In genomic region chr10:91167352-91167751, GRCm38 (mm10) we compare ENCODE assay signal across 8 mouse cellular contexts. TPM values are rescaled to one million over a fixed set of nuclear protein-coding genes. Genes with fewer than 3 reads are reported as not detected.
DNase-seq lines count a peak whose midpoint lies in the region; ATAC-seq and TF ChIP-seq lines count a peak whose summit lies in the region.

No protein-coding gene starts in this region.

- DNase-seq in lung, postnatal 0 days (ENCODE audit: low spot score), result peak; percentile 37
- DNase-seq in lung, adult 18-20 months, result no peak
- no peak for DNase-seq in MN1 (ENCODE audit: low spot score)
- no peak for DNase-seq in left cerebral cortex, adult 18-20 months (ENCODE audit: low spot score in 2 of 2)
- no peak for DNase-seq in gastrocnemius, postnatal 10 days

- no peaks in the 10 kb centered on the region for H3K9me3 ChIP-seq in lung, postnatal 0 days (ENCODE audit: low read length)
- H3K9me3 ChIP-seq in intestine, postnatal 0 days (ENCODE audit: control insufficient read depth), result no peaks in the 10 kb centered on the region
- H3K9me3 ChIP-seq in stomach, embryonic 15.5 days, result no peaks in the 10 kb centered on the region

- ATAC-seq in lung, postnatal 0 days, result no peak
- ATAC-seq in intestine, postnatal 0 days, result no peak
- ATAC-seq in stomach, embryonic 15.5 days (ENCODE audit: insufficient read depth, low FRiP score, low read depth), result no peak

- H3K4me3 ChIP-seq in lung, postnatal 0 days (ENCODE audit: low read depth, low read length), result no peak overlapping the region
- H3K4me3 ChIP-seq in embryonic fibroblast, embryonic 13.5 days (ENCODE audit: insufficient read depth, low read length), result no peak overlapping the region
- H3K4me3 ChIP-seq in intestine, postnatal 0 days (ENCODE audit: low read depth, low read length), result 0 out of 2 replicates have a peak overlapping the region, but pooled peaks have one; percentile 1
- H3K4me3 ChIP-seq in stomach, embryonic 15.5 days (replicated peaks), result peak overlapping the region; percentile 12; the same call in 1 of the 2 replicates

- no peak for TF ChIP-seq CTCF in lung, postnatal 0 days (IDR thresholded peaks at IDR 0.05)
- no peak for TF ChIP-seq CTCF in embryonic fibroblast, embryonic 13.5 days (IDR thresholded peaks at IDR 0.05; ENCODE audit: borderline replicate concordance, insufficient read depth, low read length)
- no peak for TF ChIP-seq CTCF in intestine, postnatal 0 days (IDR thresholded peaks at IDR 0.05; ENCODE audit: low read depth)

- peaks cover 10% of the 10 kb centered on the region for H3K36me3 ChIP-seq in lung, postnatal 0 days (ENCODE audit: insufficient read depth, low read length)
- peaks cover 19% of the 10 kb centered on the region for H3K36me3 ChIP-seq in intestine, postnatal 0 days (ENCODE audit: control insufficient read depth, insufficient read depth)
- peaks cover 18% of the 10 kb centered on the region for H3K36me3 ChIP-seq in stomach, embryonic 15.5 days

- no peak for TF ChIP-seq POLR2A in embryonic fibroblast, embryonic 13.5 days (IDR thresholded peaks at IDR 0.05; ENCODE audit: low read depth, low read length)

- 0 out of 2 replicates have a peak, but pooled peaks cover 3% of the 10 kb centered on the region for H3K4me1 ChIP-seq in lung, postnatal 0 days (ENCODE audit: insufficient read depth, low read depth, low read length)
- H3K4me1 ChIP-seq in embryonic fibroblast, embryonic 13.5 days (ENCODE audit: control insufficient read depth, insufficient read depth, low read length), result 0 out of 2 replicates have a peak, but pooled peaks cover 4% of the 10 kb centered on the region
- no peaks in the 10 kb centered on the region for H3K4me1 ChIP-seq in intestine, postnatal 0 days (replicated peaks; ENCODE audit: control insufficient read depth, insufficient read depth, low read length)
- H3K4me1 ChIP-seq in stomach, embryonic 15.5 days, result peaks cover 10% of the 10 kb centered on the region; the same call in 1 of the 2 replicates

- H3K9ac ChIP-seq in lung, postnatal 0 days (replicated peaks; ENCODE audit: low read depth), result no peak overlapping the region
- peak overlapping the region; percentile 27; the same call in 1 of the 2 replicates for H3K9ac ChIP-seq in intestine, postnatal 0 days (ENCODE audit: low read depth, low read length)
- no peak overlapping the region for H3K9ac ChIP-seq in stomach, embryonic 15.5 days

- WGBS in lung, postnatal 0 days, result 7% methylated on average over 7 of the region's 7 CpGs
- 25% methylated on average over 7 of the region's 7 CpGs for whole genome bisulfite sequencing in intestine, postnatal 0 days
- WGBS in stomach, embryonic 15.5 days, result 42% methylated on average over 7 of the region's 7 CpGs

- H3K27me3 ChIP-seq in lung, postnatal 0 days (replicated peaks; ENCODE audit: insufficient read depth, low read length), result no peaks in the 10 kb centered on the region
- H3K27me3 ChIP-seq in intestine, postnatal 0 days (replicated peaks; ENCODE audit: control insufficient read depth, insufficient read depth, low read length), result no peaks in the 10 kb centered on the region
- H3K27me3 ChIP-seq in stomach, embryonic 15.5 days (replicated peaks), result no peaks in the 10 kb centered on the region

- TF ChIP-seq EP300 in lung, postnatal 0 days (IDR thresholded peaks at IDR 0.05), result no peak

- peak overlapping the region; percentile 51; the same call in 1 of the 2 replicates for H3K27ac ChIP-seq in lung, postnatal 0 days (ENCODE audit: low read length)
- peak overlapping the region; percentile 65; the same call in 1 of the 2 replicates for H3K27ac ChIP-seq in embryonic fibroblast, embryonic 13.5 days (ENCODE audit: insufficient read depth, low read length)
- peak overlapping the region; percentile 52 for H3K27ac ChIP-seq in intestine, postnatal 0 days (ENCODE audit: low read depth, low read length)
- peak overlapping the region; percentile 51; the same call in 1 of the 2 replicates for H3K27ac ChIP-seq in stomach, embryonic 15.5 days

- peak overlapping the region; percentile 39 for H3K4me2 ChIP-seq in lung, postnatal 0 days (replicated peaks; ENCODE audit: low read depth, low read length)
- peak overlapping the region; percentile 80 for H3K4me2 ChIP-seq in intestine, postnatal 0 days (replicated peaks; ENCODE audit: low read depth)
- peak overlapping the region; percentile 51 for H3K4me2 ChIP-seq in stomach, embryonic 15.5 days

RNA-seq across cellular contexts. Expression of gene Tmpo, which starts 13.8 kb away (rescaled TPM):
- 53.3 and 67.4 TPM in 2 replicates for polyA plus RNA-seq in lung, postnatal 0 days (2015; fragmentation: Nextera tagmentation; extraction: Ambion mirVana)
- polyA plus RNA-seq in embryonic fibroblast, embryonic 13.5 days (2011; ENCODE audit: insufficient read length, low read depth, missing spikeins), result 97.8 and 164 TPM in 2 replicates
- polyA plus RNA-seq in intestine, postnatal 0 days (2015; fragmentation: Nextera tagmentation; extraction: Ambion mirVana), result 57.7 and 59.7 TPM in 2 replicates
- 196 and 217 TPM in 2 replicates for polyA plus RNA-seq in stomach, embryonic 15.5 days (2015; fragmentation: Nextera tagmentation; extraction: Ambion mirVana)
- total RNA-seq in left cerebral cortex, adult 18-20 months (2021), result 10 to 100 TPM; 44.1 to 49.8 TPM
- total RNA-seq in gastrocnemius, postnatal 10 days (2021), result 100 to 1,000 TPM in 1 of 2 experiments, 10 to 100 TPM in 1; 84.2 to 106 TPM

RNA-seq across cellular contexts. Expression of gene Slc25a3, which starts 43.5 kb away (rescaled TPM):
- polyA plus RNA-seq in lung, postnatal 0 days (2015; fragmentation: Nextera tagmentation; extraction: Ambion mirVana), result 336 and 358 TPM in 2 replicates
- 590 and 652 TPM in 2 replicates for polyA plus RNA-seq in embryonic fibroblast, embryonic 13.5 days (2011; ENCODE audit: insufficient read length, low read depth, missing spikeins)
- 1,127 and 1,178 TPM in 2 replicates for polyA plus RNA-seq in intestine, postnatal 0 days (2015; fragmentation: Nextera tagmentation; extraction: Ambion mirVana)
- polyA plus RNA-seq in stomach, embryonic 15.5 days (2015; fragmentation: Nextera tagmentation; extraction: Ambion mirVana), result 440 and 482 TPM in 2 replicates
- total RNA-seq in left cerebral cortex, adult 18-20 months (2021), result 100 to 1,000 TPM; 557 to 570 TPM
- 100 to 1,000 TPM; 776 to 917 TPM for total RNA-seq in gastrocnemius, postnatal 10 days (2021)

Comparison
In these comparisons a context has a peak if more than half of its experiments do, and no peak if none do; other contexts are left out.
1. H3K4me3 ChIP-seq: peak in intestine, postnatal 0 days (single experiment) and stomach, embryonic 15.5 days (single experiment); none in lung, postnatal 0 days (single experiment) and embryonic fibroblast, embryonic 13.5 days (single experiment).
2. Peak in every context shown above with its lines, with median percentiles within 50 percentile points of each other: H3K27ac ChIP-seq and H3K4me2 ChIP-seq.